ENCODE assay signal across 10 mouse cellular contexts in genomic region chr16:90407541-90408289, GRCm38 (mm10). TPM values are rescaled to one million over a fixed set of nuclear protein-coding genes. Genes with fewer than 3 reads are reported as not detected.
DNase-seq lines count a peak whose midpoint lies in the region; ATAC-seq lines count a peak whose summit lies in the region.
"Had no signal": no experiment of that assay in that cellular context is flagged by ENCODE, and none has a peak within 500 bp of the region (broad histone marks: within the 10 kb centered on the region; RNA-seq: fewer than 3 reads in every experiment).

No protein-coding gene starts in this region.

- peaks cover 66% of the 10 kb centered on the region for H3K4me1 ChIP-seq in heart, embryonic 11.5 days (ENCODE audit: control insufficient read depth, insufficient read depth, low read length)
- peaks cover 39% of the 10 kb centered on the region for H3K4me1 ChIP-seq in midbrain, embryonic 12.5 days

- H3K4me3 ChIP-seq in heart, embryonic 11.5 days (ENCODE audit: low read depth, low read length) = no peak overlapping the region
- H3K4me3 ChIP-seq in midbrain, embryonic 12.5 days = 0 out of 2 replicates have a peak overlapping the region, but pooled peaks have one; percentile 3

- no peaks in the 10 kb centered on the region for H3K36me3 ChIP-seq in heart, embryonic 11.5 days (ENCODE audit: control insufficient read depth, insufficient read depth, low read length)
- peaks cover 6% of the 10 kb centered on the region; the same call in 1 of the 2 replicates for H3K36me3 ChIP-seq in midbrain, embryonic 12.5 days

- no peaks in the 10 kb centered on the region for H3K9me3 ChIP-seq in heart, embryonic 11.5 days (replicated peaks; ENCODE audit: control insufficient read depth, low read length)
- no peaks in the 10 kb centered on the region for H3K9me3 ChIP-seq in midbrain, embryonic 12.5 days

- peak; percentile 29; the same call in 1 of the 2 replicates for ATAC-seq in heart, embryonic 11.5 days (replicated peaks; ENCODE audit: insufficient number of reproducible peaks, low FRiP score, low TSS enrichment)
- ATAC-seq in midbrain, embryonic 12.5 days (ENCODE audit: low FRiP score, low read depth) = peak; percentile 69
- ATAC-seq in megakaryocyte-erythroid progenitor cell, adult 5-6 weeks (replicated peaks; ENCODE audit: low FRiP score, low TSS enrichment, poor library complexity, severe bottlenecking) = no peak

- H3K27me3 ChIP-seq in heart, embryonic 11.5 days (ENCODE audit: control insufficient read depth, insufficient read depth, low read length) = no peaks in the 10 kb centered on the region
- no peaks in the 10 kb centered on the region for H3K27me3 ChIP-seq in midbrain, embryonic 12.5 days

- peak overlapping the region; percentile 52 for H3K9ac ChIP-seq in heart, embryonic 11.5 days (ENCODE audit: low read depth, low read length)
- 0 out of 2 replicates have a peak overlapping the region, but pooled peaks have one; percentile 11 for H3K9ac ChIP-seq in midbrain, embryonic 12.5 days (replicated peaks)

- H3K27ac ChIP-seq in heart, embryonic 11.5 days (ENCODE audit: low read depth, low read length) = peak overlapping the region; percentile 77
- H3K27ac ChIP-seq in midbrain, embryonic 12.5 days (replicated peaks) = peak overlapping the region; percentile 46

- DNase-seq in heart, adult 11 months = no peak
- peak; percentile 94 for DNase-seq in Muller cell, postnatal 12 days (ENCODE audit: inconsistent ontology term)
- peak; percentile 74 for DNase-seq in forelimb bud, embryonic 11.5 days (ENCODE audit: low read depth, low spot score)
- no peak for DNase-seq in spleen, postnatal 14 days (ENCODE audit: low spot score in 2 of 2)
- DNase-seq in thymus, postnatal 36 days = no peak
- DNase-seq: adrenal gland, postnatal 14 days; B cell, adult 2 months had no signal

- WGBS in heart, embryonic 11.5 days (ENCODE audit: insufficient replicate concordance) = 36% methylated on average over 12 of the region's 12 CpGs
- 24% methylated on average over 12 of the region's 12 CpGs for WGBS in midbrain, embryonic 12.5 days

- H3K4me2 ChIP-seq in heart, embryonic 11.5 days = peak overlapping the region; percentile 14; the same call in 1 of the 2 replicates
- H3K4me2 ChIP-seq in midbrain, embryonic 12.5 days (replicated peaks) = peak overlapping the region; percentile 32

RNA-seq across cellular contexts. Expression of gene Hunk, which starts 21.9 kb away (rescaled TPM):
- 14.9 and 16.4 TPM in 2 replicates for polyA plus RNA-seq in heart, embryonic 11.5 days (2014; fragmentation: Nextera tagmentation; extraction: Ambion mirVana)
- polyA plus RNA-seq in midbrain, embryonic 12.5 days (2016; fragmentation: Nextera tagmentation; extraction: Ambion mirVana) = 15.0 and 15.7 TPM in 2 replicates
- total RNA-seq in megakaryocyte-erythroid progenitor cell, adult 5-6 weeks (2014; fragmentation: Nextera tagmentation) = not detected in 2 replicates
- total RNA-seq in megakaryocyte-erythroid progenitor cell, adult 5-6 weeks (2017) = not detected in 2 replicates

Comparison
In these comparisons a context has a peak if more than half of its experiments do, and no peak if none do; other contexts are left out.
1. DNase-seq: peak in Muller cell, postnatal 12 days (single experiment) and forelimb bud, embryonic 11.5 days (single experiment); none in heart, adult 11 months (single experiment), spleen, postnatal 14 days (0 of 2) and thymus, postnatal 36 days (0 of 2).